Mouse (Mus musculus): Measurements from ENCODE around the gene Rpp25l. TPM values are rescaled to one million over a fixed set of nuclear protein-coding genes. Genes with fewer than 3 reads are reported as not detected.

Rpp25l gene
- polyA plus RNA-seq, 1 experiment: 94.9 TPM

GRCm38 (mm10) chr4:41666646-41667045 lies 46.7 kb downstream of the Rpp25l start:
- TF ChIP-seq POLR2A (IDR thresholded peaks at IDR 0.05; ENCODE audit: control insufficient read depth, extremely low read depth, insufficient read depth, low read length, poor library complexity) (no peak), CTCF (IDR thresholded peaks at IDR 0.05; ENCODE audit: borderline replicate concordance, control insufficient read depth, extremely low read depth, insufficient read depth, low read length, poor library complexity) (no peak)
- Histone ChIP-seq H3K36me3 (ENCODE audit: control insufficient read depth, insufficient read depth, low read length) (no peaks in the 10 kb centered on the region), H3K4me1 (replicated peaks; ENCODE audit: control insufficient read depth, insufficient read depth, low read length) (peaks cover 4% of the 10 kb centered on the region; the same call in 1 of the 2 replicates), H3K27me3 (ENCODE audit: control insufficient read depth, insufficient read depth, low read length) (no peaks in the 10 kb centered on the region), H3K4me3 (ENCODE audit: control insufficient read depth, insufficient read depth, low read length) (no peak overlapping the region), H3K27ac (ENCODE audit: control insufficient read depth, insufficient read depth, low read length) (no peak overlapping the region)
- 95% methylated on average over 11 of the region's 11 CpGs for whole genome bisulfite sequencing
- no peak for DNase-seq

DNA sequence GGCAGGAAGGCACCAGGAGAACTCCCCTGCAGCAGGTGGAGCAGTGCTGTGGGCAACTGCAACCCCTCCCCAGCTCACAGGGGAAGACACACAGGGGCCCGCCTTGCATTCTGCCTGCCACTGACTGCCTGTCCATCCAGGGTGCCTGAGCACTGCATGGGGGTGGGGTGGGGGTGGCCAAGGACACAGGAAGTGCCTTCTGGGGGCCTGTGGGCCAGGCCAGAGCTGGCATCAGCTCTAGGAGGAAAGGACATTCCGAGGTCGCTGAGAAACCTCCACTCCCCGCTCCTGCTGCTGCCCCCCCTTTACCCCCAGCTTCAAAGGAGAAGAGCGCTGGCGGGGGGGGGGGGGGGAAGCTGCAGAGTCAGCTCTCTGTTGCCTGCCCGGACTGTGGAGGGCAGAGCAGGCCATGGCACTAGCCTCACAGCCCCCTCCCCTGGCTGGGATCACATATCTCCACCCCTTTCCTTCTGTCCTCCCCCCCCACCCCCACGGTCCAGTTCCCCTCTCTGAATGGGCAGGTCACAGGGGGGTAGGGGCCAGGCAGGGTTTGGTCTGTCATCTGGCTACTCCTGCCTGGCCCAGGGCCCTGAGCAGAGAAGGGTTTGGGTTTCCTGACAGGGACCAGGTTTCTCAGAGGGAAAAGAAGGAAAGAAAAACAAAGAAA lies 48.2 kb downstream of the Rpp25l start:
- WGBS: 1% methylated on average over 7 of the region's 8 CpGs

GRCm38 (mm10) chr4:41664533-41664932 lies 48.8 kb downstream of the Rpp25l start:
- Histone ChIP-seq H3K27me3 (ENCODE audit: control insufficient read depth, insufficient read depth, low read length) (no peaks in the 10 kb centered on the region), H3K4me3 (ENCODE audit: control insufficient read depth, insufficient read depth, low read length) (no peak overlapping the region), H3K36me3 (ENCODE audit: control insufficient read depth, insufficient read depth, low read length) (no peaks in the 10 kb centered on the region), H3K27ac (ENCODE audit: control insufficient read depth, insufficient read depth, low read length) (no peak overlapping the region), H3K4me1 (replicated peaks; ENCODE audit: control insufficient read depth, insufficient read depth, low read length) (peaks cover 4% of the 10 kb centered on the region; the same call in 1 of the 2 replicates)
- no peak for TF ChIP-seq CTCF (IDR thresholded peaks at IDR 0.05; ENCODE audit: borderline replicate concordance, control insufficient read depth, extremely low read depth, insufficient read depth, low read length, poor library complexity)
- no peak for TF ChIP-seq POLR2A (IDR thresholded peaks at IDR 0.05; ENCODE audit: control insufficient read depth, extremely low read depth, insufficient read depth, low read length, poor library complexity)
- 9% methylated on average over 7 of the region's 7 CpGs for WGBS
- DNase-seq: no peak

More for the DNA sequence above, 48.2 kb downstream of the Rpp25l start:
- Histone ChIP-seq H3K27me3 (ENCODE audit: control insufficient read depth, insufficient read depth, low read length) (no peaks in the 10 kb centered on the region), H3K4me1 (replicated peaks; ENCODE audit: control insufficient read depth, insufficient read depth, low read length) (peaks cover 4% of the 10 kb centered on the region; the same call in 1 of the 2 replicates), H3K27ac (ENCODE audit: control insufficient read depth, insufficient read depth, low read length) (no peak overlapping the region), H3K4me3 (ENCODE audit: control insufficient read depth, insufficient read depth, low read length) (no peak overlapping the region), H3K36me3 (ENCODE audit: control insufficient read depth, insufficient read depth, low read length) (no peaks in the 10 kb centered on the region)
- no peak for DNase-seq
- TF ChIP-seq POLR2A (IDR thresholded peaks at IDR 0.05; ENCODE audit: control insufficient read depth, extremely low read depth, insufficient read depth, low read length, poor library complexity): no peak
- no peak for TF ChIP-seq CTCF (IDR thresholded peaks at IDR 0.05; ENCODE audit: borderline replicate concordance, control insufficient read depth, extremely low read depth, insufficient read depth, low read length, poor library complexity)

GRCm38 (mm10) chr4:41663614-41664013 lies 49.7 kb downstream of the Rpp25l start:
- 64% methylated on average over 9 of the region's 9 CpGs for WGBS
- Histone ChIP-seq H3K36me3 (ENCODE audit: control insufficient read depth, insufficient read depth, low read length) (no peaks in the 10 kb centered on the region), H3K4me1 (replicated peaks; ENCODE audit: control insufficient read depth, insufficient read depth, low read length) (peaks cover 4% of the 10 kb centered on the region; the same call in 1 of the 2 replicates), H3K27me3 (ENCODE audit: control insufficient read depth, insufficient read depth, low read length) (no peaks in the 10 kb centered on the region), H3K27ac (ENCODE audit: control insufficient read depth, insufficient read depth, low read length) (no peak overlapping the region), H3K4me3 (ENCODE audit: control insufficient read depth, insufficient read depth, low read length) (no peak overlapping the region)
- no peak for DNase-seq
- no peak for TF ChIP-seq POLR2A (IDR thresholded peaks at IDR 0.05; ENCODE audit: control insufficient read depth, extremely low read depth, insufficient read depth, low read length, poor library complexity)
- no peak for TF ChIP-seq CTCF (IDR thresholded peaks at IDR 0.05; ENCODE audit: borderline replicate concordance, control insufficient read depth, extremely low read depth, insufficient read depth, low read length, poor library complexity)

DNA sequence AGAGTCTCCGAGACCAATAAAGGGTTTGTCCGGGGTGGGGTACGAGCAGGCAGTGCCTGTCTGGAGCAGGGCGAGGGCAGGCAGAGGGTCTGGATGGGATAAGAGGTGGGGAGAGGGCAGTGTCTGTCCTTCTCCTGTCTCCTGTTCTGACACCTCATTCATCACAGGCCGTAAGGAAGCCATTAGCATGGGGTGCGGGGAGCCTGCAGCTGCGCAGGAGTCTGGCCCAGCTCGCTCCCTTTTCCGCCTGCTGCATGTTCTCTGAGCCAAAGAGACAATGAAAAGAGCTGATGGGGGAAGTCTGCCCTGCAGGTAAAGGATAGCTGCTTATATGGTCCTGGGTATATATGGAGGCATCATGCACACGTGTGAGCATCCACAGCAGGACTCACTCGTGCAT lies 50.6 kb downstream of the Rpp25l start:
- peaks cover 4% of the 10 kb centered on the region; the same call in 1 of the 2 replicates for H3K4me1 ChIP-seq (replicated peaks; ENCODE audit: control insufficient read depth, insufficient read depth, low read length)
- no peaks in the 10 kb centered on the region for H3K36me3 ChIP-seq (ENCODE audit: control insufficient read depth, insufficient read depth, low read length)
- no peak for DNase-seq
- H3K27me3 ChIP-seq (ENCODE audit: control insufficient read depth, insufficient read depth, low read length): no peaks in the 10 kb centered on the region
- no peak overlapping the region for H3K27ac ChIP-seq (ENCODE audit: control insufficient read depth, insufficient read depth, low read length)
- H3K4me3 ChIP-seq (ENCODE audit: control insufficient read depth, insufficient read depth, low read length): no peak overlapping the region
- TF ChIP-seq POLR2A (IDR thresholded peaks at IDR 0.05; ENCODE audit: control insufficient read depth, extremely low read depth, insufficient read depth, low read length, poor library complexity) (no peak), CTCF (IDR thresholded peaks at IDR 0.05; ENCODE audit: borderline replicate concordance, control insufficient read depth, extremely low read depth, insufficient read depth, low read length, poor library complexity) (no peak)
- 79% methylated on average over 11 of the region's 11 CpGs for WGBS

Other genes starting within 250 kb of the Rpp25l start
- gene Kif24, start 248.6 kb downstream of the Rpp25l start, polyA plus RNA-seq (2012; rRNA removed): 5.6 and 9.1 TPM in 2 replicates
- gene Nudt2, start 248.4 kb downstream of the Rpp25l start, polyA plus RNA-seq (2012; rRNA removed): 6.1 and 6.6 TPM in 2 replicates
- 2.1 and 2.6 TPM in 2 replicates for gene AI464131, start 210.5 kb downstream of the Rpp25l start, polyA plus RNA-seq (2012; rRNA removed)
- 0.87 and 1.7 TPM in 2 replicates for gene 1110017D15Rik, start 196.2 kb downstream of the Rpp25l start, polyA plus RNA-seq (2012; rRNA removed)
- 23.0 and 29.8 TPM in 2 replicates for gene Fam219a, start 144.0 kb downstream of the Rpp25l start, polyA plus RNA-seq (2012; rRNA removed)
- gene Dnaic1, start 143.8 kb downstream of the Rpp25l start, polyA plus RNA-seq (2012; rRNA removed): 0.18 and 0.96 TPM in 2 replicates
- gene Enho, start 73.2 kb downstream of the Rpp25l start, polyA plus RNA-seq (2012; rRNA removed): 7.5 and 10.3 TPM in 2 replicates
- 2.3 and 3.0 TPM in 2 replicates for gene Cntfr, start 16.4 kb downstream of the Rpp25l start, polyA plus RNA-seq (2012; rRNA removed)
- gene Il11ra1, start 13.5 kb downstream of the Rpp25l start, polyA plus RNA-seq (2012; rRNA removed): 47.4 and 73.2 TPM in 2 replicates
- 60.5 and 72.8 TPM in 2 replicates for gene Dctn3, start 9.6 kb upstream of the Rpp25l start, polyA plus RNA-seq (2012; rRNA removed)
- gene Arid3c, start 17.6 kb upstream of the Rpp25l start, polyA plus RNA-seq (2012; rRNA removed): 0.06 and 0.15 TPM in 2 replicates
- gene Galt, start 41.7 kb upstream of the Rpp25l start, polyA plus RNA-seq (2012; rRNA removed): 189 and 211 TPM in 2 replicates
- gene Sigmar1, start 42.6 kb upstream of the Rpp25l start, polyA plus RNA-seq (2012; rRNA removed): 57.5 and 65.6 TPM in 2 replicates
- gene Ccl27a, start 60.7 kb upstream of the Rpp25l start, polyA plus RNA-seq (2012; rRNA removed): 85.4 and 97.4 TPM in 2 replicates
- 12.4 and 22.8 TPM in 2 replicates for gene Gm21541, start 190.1 kb upstream of the Rpp25l start, polyA plus RNA-seq (2012; rRNA removed)
- 4.3 and 5.9 TPM in 2 replicates for gene Gm20878, start 228.0 kb upstream of the Rpp25l start, polyA plus RNA-seq (2012; rRNA removed)